Mouse (Mus musculus) midbrain, embryonic 11.5 days (tissue): ENCODE results near the gene Zic5. TPM values are rescaled to one million over a fixed set of nuclear protein-coding genes. Genes with fewer than 3 reads are reported as not detected.
"Not testable (repeated sequence)": the region's sequence is repeated elsewhere in the genome, so short reads cannot be mapped to it uniquely, and the experiment has no call there.

Source experiments
- ATAC-seq: fragments of 200-750 bp; cut with Nextera tagmentation; 2 replicates; pipeline ENCODE4 v1.8.0; 2017; ENCODE audit warnings: moderate TSS enrichment, moderate library complexity; ENCODE audit not compliant: low FRiP score
- DNase-seq: peaks from one replicate; pipeline ENCODE4 v3.0.0; 2015; ENCODE audit warnings: low spot score; ENCODE audit errors: missing footprints
- H3K27ac ChIP-seq: fragments of 300-500 bp; sonication (generic); 2 replicates; pipeline ENCODE4 v1.5.1; 2014; ENCODE audit warnings: low read depth, low read length
- H3K27me3 ChIP-seq: fragments of 300-500 bp; sonication (generic); 2 replicates; pipeline ENCODE4 v1.6.1; 2014; ENCODE audit warnings: mild to moderate bottlenecking, low read length, moderate library complexity, mixed read lengths; ENCODE audit not compliant: control insufficient read depth, insufficient read depth
- H3K36me3 ChIP-seq: fragments of 300-500 bp; sonication (generic); 2 replicates; pipeline ENCODE4 v1.6.1; 2014; ENCODE audit warnings: mild to moderate bottlenecking, low read length, moderate library complexity, mixed read lengths; ENCODE audit not compliant: control insufficient read depth, insufficient read depth
- H3K4me1 ChIP-seq: fragments of 300-500 bp; sonication (generic); 2 replicates; pipeline ENCODE4 v1.6.1; 2014; ENCODE audit warnings: low read length; ENCODE audit not compliant: control insufficient read depth, insufficient read depth
- H3K4me2 ChIP-seq: fragments of 300-500 bp; sonication (generic); 2 replicates; pipeline ENCODE4 v1.6.1; 2014; ENCODE audit warnings: mild to moderate bottlenecking, moderate library complexity
- H3K4me3 ChIP-seq: fragments of 300-500 bp; sonication (generic); 2 replicates; pipeline ENCODE4 v1.5.1; 2014; ENCODE audit warnings: low read depth, low read length
- H3K9ac ChIP-seq: fragments of 300-500 bp; sonication (generic); 2 replicates; pipeline ENCODE4 v1.6.1; 2014; ENCODE audit warnings: low read length
- H3K9me3 ChIP-seq: fragments of 300-500 bp; sonication (generic); 2 replicates; pipeline ENCODE4 v1.6.1; 2016; ENCODE audit warnings: low read length; ENCODE audit not compliant: control insufficient read depth
- WGBS: fragments of 180-500 bp; shearing (Covaris S2); extraction: QIAGEN DNeasy Blood & Tissue Kit; methylation state at CpG from one replicate; pipeline ENCODE4 v1.1.7; 2014; 5-methylcytosine and 5-hydroxymethylcytosine counted together
- polyA plus RNA-seq: library from polyadenylated mRNA; unstranded; fragments of >200 nt; fragmentation: Nextera tagmentation; extraction: Ambion mirVana; gene quantifications from 2 replicates; pipeline ENCODE4 v1.2.1, GENCODE M21; 2014

The Zic5 gene
- polyA plus RNA-seq, 1 experiment from 2014 or later, result 14.6 TPM

GRCm38 (mm10) chr14:122468971-122469755 is 3.7 kb upstream of the Zic5 start:
- ATAC-seq (no peak), DNase-seq (peak; percentile 98)
- H3K27me3 ChIP-seq, result peaks cover 76% of the 10 kb centered on the region
- no peak overlapping the region for H3K27ac ChIP-seq
- H3K4me2 ChIP-seq, result peak overlapping the region; percentile 48
- H3K4me3 ChIP-seq, result peak overlapping the region; percentile 14; the same call in 1 of the 2 replicates
- H3K9me3 ChIP-seq, result no peaks in the 10 kb centered on the region
- peak overlapping the region; percentile 40 for H3K9ac ChIP-seq
- 2% methylated on average over 28 of the region's 28 CpGs for WGBS
- peaks cover 17% of the 10 kb centered on the region for H3K4me1 ChIP-seq
- H3K36me3 ChIP-seq, result no peaks in the 10 kb centered on the region

GRCm38 (mm10) chr14:122467926-122468841 is 2.7 kb upstream of the Zic5 start:
- WGBS, result 4% methylated on average over 23 of the region's 23 CpGs
- peak overlapping the region; percentile 40; the same call in 1 of the 2 replicates for H3K9ac ChIP-seq
- peak; percentile 96 for DNase-seq
- no peaks in the 10 kb centered on the region for H3K9me3 ChIP-seq
- H3K4me2 ChIP-seq, result peak overlapping the region; percentile 48
- no peak for ATAC-seq
- H3K36me3 ChIP-seq, result no peaks in the 10 kb centered on the region
- peaks cover 13% of the 10 kb centered on the region for H3K4me1 ChIP-seq
- peak overlapping the region; percentile 14; the same call in 1 of the 2 replicates for H3K4me3 ChIP-seq
- H3K27me3 ChIP-seq, result peaks cover 74% of the 10 kb centered on the region
- H3K27ac ChIP-seq, result no peak overlapping the region

- Histone ChIP-seq H3K9ac (no peak overlapping the region), H3K36me3 (no peaks in the 10 kb centered on the region), H3K27ac (no peak overlapping the region), H3K4me2 (no peak overlapping the region; the same call in 1 of the 2 replicates), H3K27me3 (peaks cover 81% of the 10 kb centered on the region), H3K9me3 (no peaks in the 10 kb centered on the region), H3K4me1 (peaks cover 14% of the 10 kb centered on the region), H3K4me3 (no peak overlapping the region)
- DNase-seq (peak; percentile 90), ATAC-seq (no peak)
- 43% methylated on average over 7 of the region's 7 CpGs for WGBS
Measured at GRCm38 (mm10) chr14:122466756-122467362, 1.4 kb upstream of the Zic5 start.

GRCm38 (mm10) chr14:122465931-122466490 is 534 bp upstream of the Zic5 start:
- H3K27me3 ChIP-seq, result peaks cover 79% of the 10 kb centered on the region
- DNase-seq (peak; percentile 92), ATAC-seq (no peak)
- peak overlapping the region; percentile 70 for H3K4me3 ChIP-seq
- no peaks in the 10 kb centered on the region for H3K9me3 ChIP-seq
- no peak overlapping the region; the same call in 1 of the 2 replicates for H3K27ac ChIP-seq
- peaks cover 14% of the 10 kb centered on the region for H3K4me1 ChIP-seq
- no peaks in the 10 kb centered on the region for H3K36me3 ChIP-seq
- peak overlapping the region; percentile 79 for H3K4me2 ChIP-seq
- 24% methylated on average over 13 of the region's 13 CpGs for WGBS
- peak overlapping the region; percentile 39 for H3K9ac ChIP-seq

- H3K4me3 ChIP-seq, result peak overlapping the region; percentile 70
Measured at GRCm38 (mm10) chr14:122464351-122464762, 1.1 kb downstream of the Zic5 start.

GRCm38 (mm10) chr14:122463734-122464341 is 1.6 kb downstream of the Zic5 start:
- Histone ChIP-seq H3K4me1 (peaks cover 16% of the 10 kb centered on the region), H3K4me3 (peak overlapping the region; percentile 70), H3K9ac (peak overlapping the region; percentile 91), H3K4me2 (peak overlapping the region; percentile 79), H3K27me3 (peaks cover 68% of the 10 kb centered on the region), H3K27ac (peak overlapping the region; percentile 95)
- ATAC-seq, result peak; percentile 49
- under 1% methylated on average over 58 of the region's 58 CpGs for WGBS
- not testable (repeated sequence) for H3K9me3 ChIP-seq, H3K36me3 ChIP-seq
- peak; percentile 94 for DNase-seq

More at GRCm38 (mm10) chr14:122464351-122464762, 1.1 kb downstream of the Zic5 start:
- Histone ChIP-seq H3K27ac (peak overlapping the region; percentile 95), H3K9me3 (no peaks in the 10 kb centered on the region), H3K27me3 (peaks cover 73% of the 10 kb centered on the region), H3K9ac (peak overlapping the region; percentile 91), H3K4me1 (peaks cover 16% of the 10 kb centered on the region), H3K4me2 (peak overlapping the region; percentile 79), H3K36me3 (no peaks in the 10 kb centered on the region)
- WGBS, result under 1% methylated on average over 58 of the region's 62 CpGs
- DNase-seq (no peak), ATAC-seq (peak; percentile 36)

- peak; percentile 96 for DNase-seq
- H3K36me3 ChIP-seq, result no peaks in the 10 kb centered on the region
Measured at GRCm38 (mm10) chr14:122463080-122463691, 2.3 kb downstream of the Zic5 start.

GRCm38 (mm10) chr14:122462689-122463079 is 2.8 kb downstream of the Zic5 start:
- Histone ChIP-seq H3K36me3 (no peaks in the 10 kb centered on the region), H3K9me3 (no peaks in the 10 kb centered on the region), H3K27ac (peak overlapping the region; percentile 95), H3K4me3 (peak overlapping the region; percentile 70), H3K4me1 (peaks cover 16% of the 10 kb centered on the region), H3K27me3 (peaks cover 56% of the 10 kb centered on the region), H3K4me2 (peak overlapping the region; percentile 79), H3K9ac (peak overlapping the region; percentile 91)
- 1% methylated on average over 17 of the region's 17 CpGs for WGBS
- ATAC-seq (no peak), DNase-seq (no peak)

More at GRCm38 (mm10) chr14:122463080-122463691, 2.3 kb downstream of the Zic5 start:
- under 1% methylated on average over 40 of the region's 40 CpGs for WGBS
- no peak for ATAC-seq
- Histone ChIP-seq H3K9me3 (no peaks in the 10 kb centered on the region), H3K27ac (peak overlapping the region; percentile 95), H3K4me1 (peaks cover 16% of the 10 kb centered on the region), H3K4me2 (peak overlapping the region; percentile 79), H3K9ac (peak overlapping the region; percentile 91), H3K4me3 (peak overlapping the region; percentile 70), H3K27me3 (peaks cover 61% of the 10 kb centered on the region)
